Mouse (Mus musculus) G1E-ER4 (cell line): ENCODE results near the gene Cachd1. TPM values are rescaled to one million over a fixed set of nuclear protein-coding genes. Genes with fewer than 3 reads are reported as not detected.

Experiments
- GATA1 ChIP-seq: IDR thresholded peaks from one replicate; pipeline ENCODE4 v1.8.0; 2012; ENCODE audit warnings: low read length, inconsistent platforms
- polyA plus RNA-seq: library from polyadenylated mRNA; stranded (reverse); fragments of >175 nt; gene quantifications from 2 replicates; pipeline ENCODE4 v1.2.3, GENCODE M21; 2012

The Cachd1 gene
- 20.0 and 59.7 TPM in 2 replicates for polyA plus RNA-seq

- TF ChIP-seq GATA1 = no peak
These were observed at the start of gene Cachd1 for GRCm38 (mm10) chr4:100776043-100776870. Gene Cachd1, plus strand, starts transcription at chr4:100776675.

GRCm38 (mm10) chr4:100728896-100729479 is 47.5 kb upstream of the Cachd1 start:
- no peak for TF ChIP-seq GATA1

DNA sequence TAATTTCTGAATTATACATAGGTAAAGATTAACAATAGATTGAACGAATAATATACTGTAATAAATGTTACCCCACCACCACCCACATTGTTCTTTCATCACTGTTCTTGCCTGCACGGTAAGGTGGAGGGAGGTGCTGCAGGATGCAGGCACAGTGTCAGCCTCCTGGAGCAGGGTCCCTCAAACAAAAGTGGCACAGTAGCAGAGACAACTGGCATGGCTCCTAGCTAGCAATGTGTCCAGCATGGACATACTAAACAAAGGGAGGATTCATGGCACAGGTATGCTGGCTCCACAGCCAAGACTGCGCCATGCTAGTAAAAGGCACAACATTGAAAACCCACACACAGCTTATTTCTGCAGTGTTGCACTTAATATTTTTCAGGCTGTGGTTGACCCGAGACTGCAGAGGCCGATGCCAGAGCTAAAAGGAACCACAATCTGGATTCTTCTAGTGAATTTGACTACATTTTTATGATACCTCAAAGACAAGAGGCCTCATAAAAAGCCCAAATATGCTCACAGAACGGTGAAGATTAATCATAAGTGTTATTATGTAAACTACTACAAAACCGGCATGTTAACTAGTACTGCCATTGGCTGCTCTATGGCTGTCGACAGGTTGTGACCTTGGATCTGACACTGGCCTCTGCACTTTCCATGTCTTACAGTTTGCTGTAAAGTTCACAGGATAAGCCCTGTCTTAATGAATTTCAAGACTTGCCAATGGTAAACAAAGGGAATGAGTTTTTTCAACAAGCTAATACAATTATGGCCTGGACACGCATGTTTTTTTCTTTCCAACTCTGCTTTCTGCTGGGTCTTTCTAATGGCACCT is 41.2 kb upstream of the Cachd1 start:
- TF ChIP-seq GATA1 = no peak

GRCm38 (mm10) chr4:100735936-100736349 is 40.5 kb upstream of the Cachd1 start:
- no peak for TF ChIP-seq GATA1

- no peak for TF ChIP-seq GATA1
These were observed 32.9 kb upstream of the Cachd1 start for GRCm38 (mm10) chr4:100743615-100744014.

DNA sequence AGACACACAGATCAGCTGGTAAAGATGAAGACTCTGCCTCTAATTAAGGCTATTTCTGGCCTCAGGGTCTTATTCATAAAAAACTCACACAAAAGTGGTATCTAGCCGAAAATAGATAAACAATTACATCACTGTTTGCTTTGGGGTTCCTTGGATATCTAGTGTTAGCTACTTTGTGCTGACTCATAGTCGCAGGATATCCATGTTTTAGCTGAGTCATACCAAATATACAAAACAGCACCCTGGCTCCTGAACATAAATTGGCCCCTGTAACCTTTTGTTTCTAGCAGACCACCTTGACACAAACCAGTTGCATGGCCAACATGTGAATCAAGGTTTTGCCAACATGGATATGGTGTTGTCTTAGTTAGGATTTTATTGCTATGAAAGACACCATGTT is 24.2 kb upstream of the Cachd1 start:
- no peak for TF ChIP-seq GATA1

DNA sequence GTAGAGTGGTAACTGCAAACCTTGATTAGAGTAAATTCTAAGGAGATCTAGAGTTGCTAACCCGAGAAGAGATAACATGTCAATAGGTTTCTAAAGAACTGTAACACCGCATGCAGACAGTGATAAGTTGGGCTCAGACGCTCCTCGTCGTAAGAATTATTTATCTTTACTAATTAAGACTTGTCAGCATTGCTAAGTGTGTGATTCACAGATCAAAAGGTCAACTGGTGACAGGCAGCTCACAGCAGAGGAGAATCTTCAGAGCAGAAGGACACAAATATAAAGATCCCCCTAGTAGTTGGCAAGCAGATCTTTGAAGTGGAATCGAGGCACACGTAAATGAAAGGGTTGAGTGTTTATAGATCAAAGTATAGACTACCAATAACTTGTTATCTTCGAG is 20.8 kb upstream of the Cachd1 start:
- no peak for TF ChIP-seq GATA1

DNA sequence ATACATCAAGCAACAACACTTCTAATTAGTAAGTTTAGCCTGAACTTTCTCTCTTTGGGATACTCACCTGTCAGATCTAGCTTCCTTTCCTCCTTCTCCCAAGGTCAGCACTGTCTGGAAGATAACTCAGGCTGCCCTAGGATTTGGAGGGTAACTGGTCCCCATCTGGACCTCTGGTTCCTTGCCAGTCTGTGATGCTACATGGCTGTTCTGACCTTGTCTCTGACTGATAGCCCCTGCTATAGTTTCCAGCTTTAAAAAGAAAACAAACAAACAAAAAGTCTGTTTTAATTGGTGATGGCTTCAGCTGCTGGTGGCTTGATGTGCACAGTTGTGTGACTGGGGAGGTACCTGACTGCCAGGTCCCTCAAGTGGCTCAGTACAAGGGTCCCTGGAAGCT is 20.0 kb upstream of the Cachd1 start:
- no peak for TF ChIP-seq GATA1

GRCm38 (mm10) chr4:100758265-100758898 is 18.1 kb upstream of the Cachd1 start:
- TF ChIP-seq GATA1 = no peak

DNA sequence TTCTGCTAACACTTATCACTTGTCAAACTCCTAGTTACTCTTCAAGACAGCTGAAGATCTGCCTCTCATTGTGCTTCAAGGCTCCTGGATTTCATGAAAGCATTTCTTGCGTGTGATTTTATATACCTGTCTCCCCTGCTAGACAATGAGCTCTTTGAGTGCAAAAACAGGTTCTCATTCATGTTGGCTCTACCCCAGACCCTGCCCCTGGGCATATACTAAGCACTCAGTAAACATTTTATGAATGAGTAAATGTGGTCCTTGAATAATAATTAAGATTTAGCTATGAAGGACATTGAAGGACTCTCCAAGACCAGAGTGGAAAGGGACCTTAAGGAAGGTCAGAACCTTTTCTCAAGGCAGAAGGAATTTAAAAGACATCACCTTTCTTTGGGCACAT is 16.9 kb upstream of the Cachd1 start:
- TF ChIP-seq GATA1 = no peak

DNA sequence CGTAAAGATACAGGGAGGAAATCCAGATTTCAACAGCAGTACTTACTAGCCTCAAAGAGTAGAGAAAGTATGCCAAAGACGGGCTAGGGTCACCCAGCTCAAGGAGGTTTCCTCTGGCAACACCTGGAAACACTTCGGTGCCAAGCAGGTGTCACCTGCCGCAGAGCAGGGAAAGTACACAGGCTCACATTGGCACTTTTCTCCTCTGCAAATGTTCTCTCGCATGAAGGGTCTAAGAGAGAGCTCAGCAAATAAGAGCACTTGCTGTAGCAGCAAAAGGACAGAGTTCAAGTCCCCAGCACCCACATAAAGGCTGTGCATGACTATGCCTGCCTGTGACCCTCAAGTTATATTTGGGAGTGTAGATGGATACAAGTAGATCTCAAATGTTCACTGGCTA is 16.1 kb upstream of the Cachd1 start:
- TF ChIP-seq GATA1 = no peak

- no peak for TF ChIP-seq GATA1
These were observed 7.9 kb upstream of the Cachd1 start for GRCm38 (mm10) chr4:100768606-100769005.

DNA sequence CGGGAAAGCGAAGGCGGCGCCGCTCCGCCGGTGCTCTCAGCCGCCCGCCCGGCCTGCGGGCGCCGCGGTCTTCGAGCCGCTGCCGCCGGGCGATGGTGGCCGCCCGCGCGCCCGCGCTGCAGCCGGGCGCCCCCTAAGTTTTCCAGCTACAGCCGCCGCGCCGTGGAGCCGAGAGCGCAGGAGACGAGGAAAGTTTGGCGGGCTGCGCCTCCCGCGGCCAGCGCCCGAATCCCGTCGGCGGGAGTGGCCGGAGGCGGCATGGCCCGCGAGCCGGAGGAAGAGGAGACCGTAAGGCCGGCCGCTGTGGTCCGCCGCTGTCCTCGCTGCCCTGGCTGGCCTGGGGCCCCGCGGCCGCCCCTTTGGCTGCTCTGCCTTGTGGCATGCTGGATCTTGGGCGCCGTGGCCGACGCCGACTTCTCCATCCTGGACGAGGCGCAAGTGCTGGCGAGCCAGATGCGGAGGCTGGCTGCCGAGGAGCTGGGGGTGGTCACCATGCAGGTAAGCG is 448 bp downstream of the Cachd1 start:
- TF ChIP-seq GATA1 = no peak

DNA sequence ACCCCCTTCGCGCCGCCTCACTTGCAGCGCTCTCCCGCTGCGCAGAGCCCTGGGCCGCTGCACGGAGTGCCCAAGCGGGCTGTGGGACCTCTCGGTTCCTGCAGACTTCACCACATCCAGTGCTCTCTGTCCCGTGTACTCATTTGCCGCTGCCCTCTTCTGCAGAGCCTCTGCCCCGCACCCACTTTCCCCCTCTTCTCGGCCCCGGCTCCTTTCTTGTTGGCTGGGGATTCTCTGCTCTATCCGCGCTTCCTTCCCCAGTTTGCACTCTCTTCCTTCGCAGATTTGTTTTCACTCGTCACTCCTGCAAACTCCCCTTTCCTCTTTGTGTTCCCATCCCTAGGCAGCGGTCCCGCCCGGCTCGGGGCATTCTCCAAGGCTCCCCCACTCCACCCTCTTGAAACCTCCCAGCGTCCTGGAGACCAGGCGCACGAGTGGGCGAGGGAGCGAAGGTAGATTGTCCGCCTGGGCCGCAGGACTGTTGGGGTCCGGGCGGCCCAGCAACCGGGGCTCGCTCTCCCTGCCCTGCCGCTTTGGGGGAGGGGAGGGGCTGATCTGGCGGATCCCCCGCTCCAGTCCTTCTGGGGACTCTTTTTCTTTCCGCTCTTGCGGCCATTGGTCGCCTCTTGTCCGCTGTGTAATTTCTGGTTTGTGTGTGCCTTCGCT is 1.0 kb downstream of the Cachd1 start:
- no peak for TF ChIP-seq GATA1

GRCm38 (mm10) chr4:100778082-100778481 is 1.6 kb downstream of the Cachd1 start:
- TF ChIP-seq GATA1 = no peak
